Mouse (Mus musculus): ENCODE results near the gene Asic2. TPM values are rescaled to one million over a fixed set of nuclear protein-coding genes. Genes with fewer than 3 reads are reported as not detected.

Gene Asic2
- polyA plus RNA-seq, 1 experiment: not detected

GRCm38 (mm10) chr11:80889336-80890063 is 1078.8 kb downstream of the Asic2 start:
- no peak overlapping the region for H3K4me3 ChIP-seq (replicated peaks; ENCODE audit: control insufficient read depth, low read depth, low read length)
- 20% methylated on average over 7 of the region's 7 CpGs for WGBS
- H3K27ac ChIP-seq (ENCODE audit: control insufficient read depth, insufficient read depth, low read depth, low read length, poor library complexity): no peak overlapping the region
- TF ChIP-seq POLR2A (IDR thresholded peaks at IDR 0.05; ENCODE audit: borderline replicate concordance, control insufficient read depth, low read depth, low read length): no peak
- TF ChIP-seq CTCF (IDR thresholded peaks at IDR 0.05; ENCODE audit: control insufficient read depth, insufficient read depth, low read length): no peak
- H3K4me1 ChIP-seq (ENCODE audit: control insufficient read depth, insufficient read depth, low read length): no peaks in the 10 kb centered on the region

- 70% methylated on average over 3 of the region's 3 CpGs for WGBS
- H3K4me1 ChIP-seq (ENCODE audit: control insufficient read depth, insufficient read depth, low read length): no peaks in the 10 kb centered on the region
- H3K27ac ChIP-seq (ENCODE audit: control insufficient read depth, insufficient read depth, low read depth, low read length, poor library complexity): no peak overlapping the region
- no peak for TF ChIP-seq CTCF (IDR thresholded peaks at IDR 0.05; ENCODE audit: control insufficient read depth, insufficient read depth, low read length)
- no peak for TF ChIP-seq POLR2A (IDR thresholded peaks at IDR 0.05; ENCODE audit: borderline replicate concordance, control insufficient read depth, low read depth, low read length)
- H3K4me3 ChIP-seq (replicated peaks; ENCODE audit: control insufficient read depth, low read depth, low read length): no peak overlapping the region
Measured at GRCm38 (mm10) chr11:80887021-80887420, 1081.2 kb downstream of the Asic2 start.

GRCm38 (mm10) chr11:80886365-80886764 is 1081.9 kb downstream of the Asic2 start:
- no peak overlapping the region for H3K4me3 ChIP-seq (replicated peaks; ENCODE audit: control insufficient read depth, low read depth, low read length)

GRCm38 (mm10) chr11:80884521-80885231 is 1083.6 kb downstream of the Asic2 start:
- Histone ChIP-seq H3K27ac (ENCODE audit: control insufficient read depth, insufficient read depth, low read depth, low read length, poor library complexity) (no peak overlapping the region), H3K4me3 (replicated peaks; ENCODE audit: control insufficient read depth, low read depth, low read length) (no peak overlapping the region), H3K4me1 (ENCODE audit: control insufficient read depth, insufficient read depth, low read length) (no peaks in the 10 kb centered on the region)
- 41% methylated on average over 6 of the region's 6 CpGs for WGBS
- TF ChIP-seq POLR2A (IDR thresholded peaks at IDR 0.05; ENCODE audit: borderline replicate concordance, control insufficient read depth, low read depth, low read length): no peak
- TF ChIP-seq CTCF (IDR thresholded peaks at IDR 0.05; ENCODE audit: control insufficient read depth, insufficient read depth, low read length): no peak

More at GRCm38 (mm10) chr11:80886365-80886764, 1081.9 kb downstream of the Asic2 start:
- Histone ChIP-seq H3K4me1 (ENCODE audit: control insufficient read depth, insufficient read depth, low read length) (no peaks in the 10 kb centered on the region), H3K27ac (ENCODE audit: control insufficient read depth, insufficient read depth, low read depth, low read length, poor library complexity) (no peak overlapping the region)
- no peak for TF ChIP-seq CTCF (IDR thresholded peaks at IDR 0.05; ENCODE audit: control insufficient read depth, insufficient read depth, low read length)
- no peak for TF ChIP-seq POLR2A (IDR thresholded peaks at IDR 0.05; ENCODE audit: borderline replicate concordance, control insufficient read depth, low read depth, low read length)
- 85% methylated on average over 7 of the region's 7 CpGs for WGBS

- no peak overlapping the region for H3K27ac ChIP-seq (ENCODE audit: control insufficient read depth, insufficient read depth, low read depth, low read length, poor library complexity)
- no peak overlapping the region for H3K4me3 ChIP-seq (replicated peaks; ENCODE audit: control insufficient read depth, low read depth, low read length)
- no peaks in the 10 kb centered on the region for H3K4me1 ChIP-seq (ENCODE audit: control insufficient read depth, insufficient read depth, low read length)
- TF ChIP-seq CTCF (IDR thresholded peaks at IDR 0.05; ENCODE audit: control insufficient read depth, insufficient read depth, low read length) (no peak), POLR2A (IDR thresholded peaks at IDR 0.05; ENCODE audit: borderline replicate concordance, control insufficient read depth, low read depth, low read length) (no peak)
- WGBS: 73% methylated on average over 7 of the region's 7 CpGs
Measured at GRCm38 (mm10) chr11:80882229-80882810, 1085.9 kb downstream of the Asic2 start.

- TF ChIP-seq POLR2A (IDR thresholded peaks at IDR 0.05; ENCODE audit: borderline replicate concordance, control insufficient read depth, low read depth, low read length) (no peak), CTCF (IDR thresholded peaks at IDR 0.05; ENCODE audit: control insufficient read depth, insufficient read depth, low read length) (no peak)
- Histone ChIP-seq H3K4me3 (replicated peaks; ENCODE audit: control insufficient read depth, low read depth, low read length) (no peak overlapping the region), H3K27ac (ENCODE audit: control insufficient read depth, insufficient read depth, low read depth, low read length, poor library complexity) (no peak overlapping the region), H3K4me1 (ENCODE audit: control insufficient read depth, insufficient read depth, low read length) (no peaks in the 10 kb centered on the region)
- WGBS: 71% methylated on average over 2 of the region's 2 CpGs
Measured at GRCm38 (mm10) chr11:80878026-80878425, 1090.2 kb downstream of the Asic2 start.

- no peak overlapping the region for H3K4me3 ChIP-seq (replicated peaks; ENCODE audit: control insufficient read depth, low read depth, low read length)
- H3K27ac ChIP-seq (ENCODE audit: control insufficient read depth, insufficient read depth, low read depth, low read length, poor library complexity): no peak overlapping the region
- no peak for TF ChIP-seq CTCF (IDR thresholded peaks at IDR 0.05; ENCODE audit: control insufficient read depth, insufficient read depth, low read length)
- TF ChIP-seq POLR2A (IDR thresholded peaks at IDR 0.05; ENCODE audit: borderline replicate concordance, control insufficient read depth, low read depth, low read length): no peak
- H3K4me1 ChIP-seq (ENCODE audit: control insufficient read depth, insufficient read depth, low read length): no peaks in the 10 kb centered on the region
- 75% methylated on average over 11 of the region's 11 CpGs for WGBS
Measured at GRCm38 (mm10) chr11:80877131-80877651, 1091.1 kb downstream of the Asic2 start.
